Mouse (Mus musculus) liver, embryonic 14.5 days (tissue): ENCODE results near the gene Slc9a2.

Source experiments
- CTCF ChIP-seq: IDR thresholded peaks from 2 replicates; pipeline ENCODE4 v1.5.1; 2016; ENCODE audit warnings: antibody characterized with exemption, low read depth, control low read depth
- EP300 ChIP-seq: IDR thresholded peaks from 2 replicates; pipeline ENCODE4 v1.6.1; 2016; ENCODE audit warnings: antibody characterized with exemption, low read depth

DNA sequence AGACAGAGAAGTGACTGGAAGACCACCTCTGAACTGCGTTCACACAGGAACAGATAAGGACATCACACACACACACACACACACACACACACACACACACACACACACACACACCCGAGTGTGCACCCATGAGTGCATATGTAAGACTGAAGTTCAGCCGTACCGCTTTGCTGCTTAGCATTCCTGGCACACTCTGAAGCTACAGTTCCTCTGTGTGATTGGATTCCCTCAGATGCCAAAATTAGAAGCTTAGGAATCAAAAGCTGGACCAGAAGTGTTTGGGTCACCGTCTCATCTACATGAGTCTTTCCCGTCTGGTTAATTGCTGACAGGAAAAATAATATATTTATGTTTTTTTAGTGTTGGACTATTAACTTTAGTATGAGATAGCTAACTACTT lies 19.5 kb upstream of the Slc9a2 start:
- no peak for TF ChIP-seq CTCF
- TF ChIP-seq EP300, result no peak
